Mouse (Mus musculus) heart, postnatal 14 days (tissue): ENCODE data around the gene Tirap. TPM values are rescaled to one million over a fixed set of nuclear protein-coding genes. Genes with fewer than 3 reads are reported as not detected.

ENCODE experiments used
- DNase-seq, 2 experiments: peaks; one replicate each; pipeline ENCODE4 v3.0.0; 2021 to 2022
- intact Hi-C: fragments of 180-260 bp; cut with DNase I; formaldehyde crosslinking; loops from one replicate; pipeline ENCODE4 v1.15.1; 2025
- total RNA-seq, 2 experiments: library from RNA; stranded (reverse); gene quantifications; 2 replicates each; pipeline ENCODE4 v1.2.3; 2021

Gene Tirap
- total RNA-seq, 2 experiments from 2014 or later, result 6.3 to 6.5 TPM

DNA sequence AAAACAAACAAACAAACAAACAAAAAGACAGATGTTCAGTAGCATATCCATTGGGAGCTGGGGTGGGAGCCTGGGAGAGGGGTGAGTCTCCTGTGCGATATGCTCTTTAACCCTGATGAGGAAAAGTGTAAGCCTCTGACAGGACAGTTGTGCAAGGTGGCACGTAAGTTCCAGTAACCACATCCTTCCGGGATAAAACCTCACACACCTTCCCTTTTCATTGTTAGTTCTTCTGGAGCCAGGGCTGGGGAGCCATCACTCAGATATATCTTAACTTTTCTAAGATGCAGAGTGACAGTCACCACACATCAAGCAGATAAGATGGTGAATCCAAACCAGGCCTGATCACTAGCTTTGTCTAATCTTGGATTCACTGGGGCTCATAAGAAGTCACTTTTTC lies 6.0 kb downstream of the Tirap start:
- DNase-seq, result no peak
- intact Hi-C loops, result no loop called here

GRCm38 (mm10) chr9:35192983-35193542 lies 7.0 kb downstream of the Tirap start:
- no peak for DNase-seq
- intact Hi-C loops, result no loop called here

GRCm38 (mm10) chr9:35188700-35189099 lies 11.4 kb downstream of the Tirap start:
- intact Hi-C loops, result no loop called here
- peak; percentile 18 to 59 for DNase-seq

- intact Hi-C loops, result no loop called here
- no peak for DNase-seq
Observed at GRCm38 (mm10) chr9:35187351-35187903, 12.7 kb downstream of the Tirap start.

DNA sequence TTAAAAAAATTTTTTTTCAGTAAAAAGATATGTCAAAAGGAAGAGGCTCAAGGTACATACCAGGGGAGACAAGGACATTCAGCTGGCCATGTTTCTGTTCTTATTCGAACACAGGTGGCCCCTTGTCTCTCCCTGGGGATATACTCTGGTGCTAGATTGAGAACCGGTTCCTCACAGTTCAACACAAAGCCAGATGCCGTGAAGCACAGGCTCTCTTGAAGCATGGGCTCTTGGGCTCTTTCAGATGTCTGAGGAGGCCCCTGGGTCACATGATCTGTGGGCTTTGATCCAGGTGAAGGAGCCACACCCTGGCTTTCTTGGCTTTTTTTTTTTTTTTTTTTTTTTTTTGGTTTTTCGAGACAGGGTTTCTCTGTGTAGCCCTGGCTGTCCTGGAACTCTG lies 13.7 kb downstream of the Tirap start:
- DNase-seq, result no peak
- intact Hi-C loops, result no loop called here

- DNase-seq, result no peak
- intact Hi-C loops, result no loop called here
Observed at GRCm38 (mm10) chr9:35183359-35183758, 16.7 kb downstream of the Tirap start.

DNA sequence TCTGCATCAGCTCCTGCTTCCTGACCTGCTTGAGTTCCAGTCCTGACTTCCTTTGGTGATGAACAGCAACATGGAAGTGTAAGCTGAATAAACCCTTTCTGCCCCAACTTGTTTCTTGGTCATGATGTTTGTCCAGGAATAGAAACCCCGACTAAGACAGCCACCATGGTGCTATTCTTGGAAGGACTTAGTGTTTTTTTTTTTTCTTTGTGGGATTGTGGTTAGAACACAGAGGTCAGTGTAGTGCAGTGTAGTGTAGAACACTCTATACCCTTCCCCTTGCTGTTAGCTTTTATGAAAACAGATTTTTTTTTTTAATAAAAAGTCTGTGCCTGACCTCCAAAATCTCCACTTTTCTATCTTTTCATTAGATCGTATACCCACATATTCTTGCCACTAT lies 17.3 kb downstream of the Tirap start:
- intact Hi-C loops, result no loop called here

GRCm38 (mm10) chr9:35176124-35176659 lies 23.9 kb downstream of the Tirap start:
- intact Hi-C loops, result loop anchor here (1.0 kb wide), 1 partner anchor 34 kb away; no protein-coding TSS in a partner anchor
- DNase-seq, result no peak

More for the DNA sequence above, 17.3 kb downstream of the Tirap start:
- DNase-seq, result no peak

- intact Hi-C loops, result loop anchor here (1.0 kb wide), 1 partner anchor 35 kb away; no protein-coding TSS in a partner anchor
- DNase-seq, result peak; percentile 89 to 93
Observed at GRCm38 (mm10) chr9:35175251-35176123, 24.6 kb downstream of the Tirap start, which contains the start of gene Dcps. Dcps (minus strand) TSS chr9:35176061.

- intact Hi-C loops, result no loop called here
- no peak for DNase-seq
Observed at GRCm38 (mm10) chr9:35173331-35173730, 26.8 kb downstream of the Tirap start.

- intact Hi-C loops, result no loop called here
- DNase-seq, result no peak
Observed at GRCm38 (mm10) chr9:35170071-35170470, 30.0 kb downstream of the Tirap start.

GRCm38 (mm10) chr9:35166798-35167635 lies 33.1 kb downstream of the Tirap start:
- no peak for DNase-seq

DNA sequence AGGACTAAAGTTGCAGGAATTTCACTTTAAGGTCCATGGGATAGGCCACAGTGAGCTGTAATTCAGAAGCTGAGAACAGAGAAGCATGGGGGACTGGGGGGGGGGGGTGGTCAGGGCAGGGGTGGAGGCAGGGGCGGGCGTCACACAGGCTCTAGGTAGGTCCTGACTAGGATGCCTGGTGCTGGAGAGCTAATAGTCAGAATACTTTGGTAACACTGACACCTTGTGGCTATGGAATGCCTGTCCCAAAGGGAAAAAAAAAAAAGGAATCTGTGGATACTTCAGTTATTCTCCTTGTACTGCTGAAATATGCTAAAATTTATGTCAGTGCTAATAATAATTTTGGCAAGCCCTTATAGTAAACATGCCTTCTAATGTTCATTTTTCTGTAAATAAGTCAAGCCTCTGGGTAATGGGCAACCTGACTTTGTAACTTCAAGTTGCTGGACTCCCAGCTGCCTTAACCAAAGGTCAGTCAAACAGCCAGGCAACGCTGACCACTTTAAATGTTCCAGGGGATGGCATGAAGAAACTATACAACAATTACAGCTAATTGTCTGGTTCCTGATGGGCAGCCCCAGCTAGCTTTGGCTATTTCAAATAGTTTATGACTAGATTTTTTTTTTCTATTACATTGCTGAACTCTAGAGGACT lies 33.8 kb downstream of the Tirap start:
- peak in 1 of 2 experiments; percentile 37 for DNase-seq
- intact Hi-C loops, result loop anchor here (1.0 to 10.0 kb wide), 3 partner anchors 135 to 311 kb away; no protein-coding TSS in a partner anchor

More at GRCm38 (mm10) chr9:35166798-35167635, 33.1 kb downstream of the Tirap start:
- intact Hi-C loops, result loop anchor here (1.0 to 10.0 kb wide), 3 partner anchors 136 to 312 kb away; no protein-coding TSS in a partner anchor

DNA sequence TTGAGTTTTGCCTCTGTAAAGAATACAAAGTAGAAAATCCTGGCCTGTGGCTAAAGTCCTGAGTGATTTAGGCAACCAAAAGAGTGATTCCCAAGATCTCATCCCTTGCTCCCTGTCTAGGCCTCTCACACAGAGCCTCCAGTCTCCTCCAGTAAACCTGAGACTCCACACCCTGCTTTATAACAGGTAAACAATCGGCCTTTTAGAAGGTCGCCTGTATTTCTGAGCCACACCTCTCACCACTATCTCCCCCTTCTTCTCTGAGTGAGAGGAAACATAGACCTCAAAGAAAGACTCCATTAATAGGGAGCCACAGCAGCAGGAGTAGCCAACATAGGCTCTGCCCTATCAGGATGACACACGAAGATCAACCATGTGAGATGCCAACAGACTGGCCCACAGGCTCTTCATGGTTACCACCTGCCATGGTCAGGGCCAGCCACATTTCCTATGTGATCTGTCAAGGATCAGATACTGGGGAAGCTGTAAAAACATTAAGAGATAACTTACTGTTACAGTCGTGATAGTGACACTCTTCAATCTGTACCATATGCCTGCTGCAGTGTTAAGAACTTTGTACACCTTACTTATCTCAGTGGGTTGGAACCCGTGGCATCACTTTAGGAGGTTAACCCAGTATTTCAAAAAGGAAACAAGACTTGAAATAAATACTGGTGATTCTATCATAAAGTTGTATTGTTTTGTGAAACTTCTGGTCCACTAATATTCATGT lies 35.8 kb downstream of the Tirap start:
- intact Hi-C loops, result loop anchor here (2.0 to 10.0 kb wide), 2 partner anchors 310 to 666 kb away; no protein-coding TSS in a partner anchor
- DNase-seq, result no peak

GRCm38 (mm10) chr9:35163011-35163690 lies 36.9 kb downstream of the Tirap start:
- intact Hi-C loops, result loop anchor here (2.0 to 10.0 kb wide), 2 partner anchors 46 to 308 kb away; no protein-coding TSS in a partner anchor
- peak; percentile 77 to 82 for DNase-seq

- no peak for DNase-seq
- intact Hi-C loops, result loop anchor here (2.0 to 10.0 kb wide), 2 partner anchors 45 to 307 kb away; no protein-coding TSS in a partner anchor
Observed at GRCm38 (mm10) chr9:35161721-35162120, 38.4 kb downstream of the Tirap start.

- no peak for DNase-seq
- intact Hi-C loops, result loop anchor here (10.0 kb wide), 1 partner anchor 306 kb away; no protein-coding TSS in a partner anchor
Observed at GRCm38 (mm10) chr9:35160662-35161061, 39.4 kb downstream of the Tirap start.

- no peak for DNase-seq
- intact Hi-C loops, result no loop called here
Observed at GRCm38 (mm10) chr9:35158477-35158876, 41.6 kb downstream of the Tirap start.
